Comparison of ENCODE assay signal across 8 mouse cellular contexts in the genomic region with DNA sequence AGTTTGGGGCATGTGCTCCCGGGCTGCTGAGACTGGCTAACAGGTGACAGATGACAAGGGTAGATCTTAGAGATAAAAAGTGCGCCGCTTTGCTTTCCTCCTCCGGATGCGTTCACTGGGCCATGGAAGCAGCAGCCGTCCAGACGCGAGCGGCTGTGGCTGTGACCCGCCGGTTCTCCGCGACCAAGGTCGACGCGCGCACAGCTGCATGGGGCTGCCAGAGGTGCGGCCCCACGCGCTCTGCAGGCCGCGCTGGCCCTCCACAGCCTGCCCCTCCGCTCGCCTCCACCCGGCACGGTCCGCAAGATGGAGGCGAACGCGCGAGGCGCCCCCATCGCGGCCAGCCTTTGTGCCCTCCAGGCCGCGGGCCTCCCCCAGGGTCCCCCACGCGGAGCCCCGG. TPM values are rescaled to one million over a fixed set of nuclear protein-coding genes. Genes with fewer than 3 reads are reported as not detected.
DNase-seq lines count a peak whose midpoint lies in the region; ATAC-seq lines count a peak whose summit lies in the region.

No protein-coding gene starts in this region.

- H3K9me3 ChIP-seq in heart, embryonic 12.5 days (replicated peaks): no peaks in the 10 kb centered on the region
- no peaks in the 10 kb centered on the region for H3K9me3 ChIP-seq in intestine, embryonic 14.5 days (ENCODE audit: control insufficient read depth, low read length)

- peak overlapping the region; percentile 86 for H3K9ac ChIP-seq in heart, embryonic 12.5 days
- peak overlapping the region; percentile 93 for H3K9ac ChIP-seq in intestine, embryonic 14.5 days (ENCODE audit: low read length)

- under 1% methylated on average over 29 of the region's 39 CpGs for WGBS in heart, embryonic 12.5 days
- WGBS in intestine, embryonic 14.5 days: 0% methylated on average over 30 of the region's 39 CpGs
- 0% methylated on average over 27 of the region's 39 CpGs for WGBS in macrophage (ENCODE audit: missing documents)

- peak overlapping the region; percentile 70 for H3K4me3 ChIP-seq in heart, embryonic 12.5 days
- H3K4me3 ChIP-seq in brown adipose tissue, adult 24 weeks (ENCODE audit: insufficient read depth, low read depth, low read length): peak overlapping the region; percentile 85
- peak overlapping the region; percentile 92 for H3K4me3 ChIP-seq in intestine, embryonic 14.5 days (ENCODE audit: low read depth, low read length)
- peak overlapping the region; percentile 33 for H3K4me3 ChIP-seq in macrophage (ENCODE audit: inconsistent target)

- ATAC-seq in heart, embryonic 12.5 days (ENCODE audit: insufficient number of reproducible peaks, low FRiP score): peak; percentile 61
- ATAC-seq in intestine, embryonic 14.5 days (replicated peaks; ENCODE audit: low FRiP score, low TSS enrichment, low read depth): peak; percentile 80

- peaks cover 15% of the 10 kb centered on the region; the same call in 1 of the 2 replicates for H3K36me3 ChIP-seq in heart, embryonic 12.5 days
- H3K36me3 ChIP-seq in intestine, embryonic 14.5 days (ENCODE audit: control insufficient read depth, insufficient read depth, low read length): peaks cover 17% of the 10 kb centered on the region
- H3K36me3 ChIP-seq in macrophage (ENCODE audit: inconsistent target): no peaks in the 10 kb centered on the region

- H3K4me2 ChIP-seq in heart, embryonic 12.5 days: peak overlapping the region; percentile 93
- H3K4me2 ChIP-seq in intestine, embryonic 14.5 days (ENCODE audit: low read length): peak overlapping the region; percentile 92

- H3K79me2 ChIP-seq in macrophage (ENCODE audit: inconsistent target): peaks cover 48% of the 10 kb centered on the region

- DNase-seq in heart, adult 8-10 months (ENCODE audit: low spot score): no peak
- DNase-seq in CD4-positive helper T cell, adult 2 months (ENCODE audit: low read depth, low spot score): peak; percentile 76
- no peak for DNase-seq in intestine, embryonic 14.5 days (ENCODE audit: low spot score)
- DNase-seq in frontal cortex, postnatal 36 days (ENCODE audit: low spot score in 2 of 2): no peak
- no peak for DNase-seq in cerebellum, adult 9-11 months

- H3K27ac ChIP-seq in heart, embryonic 12.5 days (ENCODE audit: poor library complexity, severe bottlenecking): peak overlapping the region; percentile 68
- H3K27ac ChIP-seq in brown adipose tissue, adult 24 weeks (replicated peaks; ENCODE audit: low read depth, low read length): peak overlapping the region; percentile 65
- peak overlapping the region; percentile 87 for H3K27ac ChIP-seq in intestine, embryonic 14.5 days (ENCODE audit: low read depth)
- H3K27ac ChIP-seq in macrophage: peak overlapping the region; percentile 34

- peaks cover 46% of the 10 kb centered on the region for H3K4me1 ChIP-seq in heart, embryonic 12.5 days (replicated peaks)
- H3K4me1 ChIP-seq in brown adipose tissue, adult 24 weeks (ENCODE audit: control insufficient read depth, insufficient read depth, insufficient read length, low read length): peaks cover 12% of the 10 kb centered on the region
- peaks cover 22% of the 10 kb centered on the region for H3K4me1 ChIP-seq in intestine, embryonic 14.5 days (replicated peaks; ENCODE audit: control insufficient read depth, insufficient read depth, low read length)

- H3K27me3 ChIP-seq in heart, embryonic 12.5 days (replicated peaks): no peaks in the 10 kb centered on the region
- H3K27me3 ChIP-seq in intestine, embryonic 14.5 days (replicated peaks; ENCODE audit: control insufficient read depth, insufficient read depth, low read length): no peaks in the 10 kb centered on the region

RNA-seq across cellular contexts. Expression of a gene that starts 0.4 kb away (rescaled TPM):
- polyA plus RNA-seq in heart, embryonic 12.5 days (2016; fragmentation: Nextera tagmentation; extraction: Ambion mirVana): 36.1 and 39.5 TPM in 2 replicates
- total RNA-seq in heart, adult 8-10 months (2022): 10 to 100 TPM; 41.9 to 47.2 (median 43.2) TPM
- 12.9 and 14.2 TPM in 2 replicates for polyA plus RNA-seq in brown adipose tissue, adult 24 weeks (2012; ENCODE audit: insufficient read depth, insufficient read length, missing spikeins)
- 34.1 and 38.0 TPM in 2 replicates for polyA plus RNA-seq in intestine, embryonic 14.5 days (2014; fragmentation: Nextera tagmentation; extraction: Ambion mirVana)
- total RNA-seq in macrophage (2018; cell fraction: chromatin; rRNA removed): 10 to 100 TPM in 14 of 26 experiments, 1 to 10 TPM in 12; 1.8 to 35.2 (median 12.6) TPM
- 1 to 10 TPM; 2.3 to 8.1 (median 5.4) TPM for total RNA-seq in macrophage (2018; cell fraction: cytosol; rRNA removed)
- 10 to 100 TPM in 9 of 26 experiments, 1 to 10 TPM in 17; 2.0 to 51.1 (median 7.5) TPM for total RNA-seq in macrophage (2018; cell fraction: nucleus; rRNA removed)
- 4.5 to 17.1 TPM (median 5.5 TPM) in 3 replicates for polyA plus RNA-seq in macrophage (2018)

RNA-seq across cellular contexts. Expression of a gene that starts 47.6 kb away (rescaled TPM):
- polyA plus RNA-seq in heart, embryonic 12.5 days (2016; fragmentation: Nextera tagmentation; extraction: Ambion mirVana): 233 and 237 TPM in 2 replicates
- 100 to 1,000 TPM; 116 to 134 (median 127) TPM for total RNA-seq in heart, adult 8-10 months (2022)
- 180 and 204 TPM in 2 replicates for polyA plus RNA-seq in brown adipose tissue, adult 24 weeks (2012; ENCODE audit: insufficient read depth, insufficient read length, missing spikeins)
- 216 and 226 TPM in 2 replicates for polyA plus RNA-seq in intestine, embryonic 14.5 days (2014; fragmentation: Nextera tagmentation; extraction: Ambion mirVana)
- total RNA-seq in macrophage (2018; cell fraction: chromatin; rRNA removed): 100 to 1,000 TPM in 25 of 26 experiments, 10 to 100 TPM in 1; 55.8 to 197 (median 156) TPM
- 100 to 1,000 TPM; 190 to 261 (median 233) TPM for total RNA-seq in macrophage (2018; cell fraction: cytosol; rRNA removed)
- total RNA-seq in macrophage (2018; cell fraction: nucleus; rRNA removed): 100 to 1,000 TPM; 125 to 269 (median 195) TPM
- 216 to 261 TPM (median 249 TPM) in 3 replicates for polyA plus RNA-seq in macrophage (2018)

Comparison
In these comparisons a context has a peak if more than half of its experiments do, and no peak if none do; other contexts are left out.
1. H3K27ac ChIP-seq: peak in every context shown above with its lines; median percentile 87 in intestine, embryonic 14.5 days; 68 in heart, embryonic 12.5 days; 65 in brown adipose tissue, adult 24 weeks; 34 in macrophage.
2. H3K4me3 ChIP-seq: peak in every context shown above with its lines; median percentile 92 in intestine, embryonic 14.5 days; 85 in brown adipose tissue, adult 24 weeks; 70 in heart, embryonic 12.5 days; 33 in macrophage.